Mouse (Mus musculus): ENCODE results near the gene Mlec.

GRCm38 (mm10) chr5:115100473-115100872 lies 57.5 kb downstream of the Mlec start:
- no peak for TF ChIP-seq CTCF (IDR thresholded peaks at IDR 0.05; ENCODE audit: control insufficient read depth, insufficient read depth, insufficient read length)
- TF ChIP-seq MYOG (IDR thresholded peaks at IDR 0.05; ENCODE audit: control insufficient read depth, extremely low read depth, insufficient read length): no peak
- no peak for TF ChIP-seq MAX (IDR thresholded peaks at IDR 0.05)
- TF ChIP-seq USF1 (IDR thresholded peaks at IDR 0.05; ENCODE audit: low read depth): no peak

Measured in C2C12 (cell line).